Mouse (Mus musculus) CD4-positive helper T cell, adult 2 months (primary cell): Measurements from ENCODE around the gene Eif2ak4.

Experiments
- DNase-seq: peaks from one replicate; pipeline ENCODE4 v3.0.0-alpha.2; 2012; ENCODE audit warnings: low read depth, missing footprints, low spot score

Gene Eif2ak4

DNA sequence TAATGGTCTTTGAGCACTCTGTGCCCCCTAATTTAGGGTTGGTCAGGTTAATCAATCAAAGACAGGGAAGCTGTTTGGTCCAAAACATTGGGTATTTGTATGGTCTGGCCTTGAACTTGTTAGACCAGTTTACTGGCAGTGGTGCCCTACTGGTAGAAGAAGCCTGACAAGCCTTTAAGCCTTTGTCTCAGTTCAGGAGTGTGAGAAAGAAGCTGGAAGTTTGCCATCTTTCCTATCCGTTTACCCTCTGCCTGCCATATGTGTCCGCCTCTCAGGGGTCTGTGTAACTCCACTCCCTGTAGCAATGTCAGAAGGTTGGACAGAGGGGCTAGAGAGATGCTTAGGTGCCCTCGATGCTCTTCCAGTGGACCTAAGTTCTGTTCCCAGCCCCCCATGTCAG is 76.0 kb downstream of the Eif2ak4 start:
- DNase-seq, result no peak

GRCm38 (mm10) chr2:118465894-118466293 is 77.5 kb downstream of the Eif2ak4 start:
- DNase-seq, result no peak

- no peak for DNase-seq
These were observed 78.2 kb downstream of the Eif2ak4 start for GRCm38 (mm10) chr2:118466601-118467000.

DNA sequence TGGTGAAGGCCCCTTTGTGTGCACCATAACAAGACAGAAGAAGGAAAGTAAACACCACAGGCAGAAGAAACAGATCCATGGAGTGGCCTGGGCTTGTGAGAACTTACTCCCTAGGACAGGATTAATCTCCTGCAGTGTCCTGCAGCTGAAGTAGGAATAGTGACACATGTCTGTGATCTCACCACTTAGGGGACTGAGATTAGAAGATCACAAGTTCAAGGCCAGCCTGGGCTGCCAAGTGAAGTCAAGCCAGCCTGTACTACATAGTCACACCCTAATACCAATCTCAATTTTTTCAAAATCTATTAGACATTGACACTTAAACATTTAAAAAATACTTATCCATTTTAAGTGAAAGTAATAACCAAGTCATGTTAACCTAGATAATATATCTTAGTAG is 79.9 kb downstream of the Eif2ak4 start:
- DNase-seq, result no peak

GRCm38 (mm10) chr2:118478833-118479549 is 90.6 kb downstream of the Eif2ak4 start:
- no peak for DNase-seq

DNA sequence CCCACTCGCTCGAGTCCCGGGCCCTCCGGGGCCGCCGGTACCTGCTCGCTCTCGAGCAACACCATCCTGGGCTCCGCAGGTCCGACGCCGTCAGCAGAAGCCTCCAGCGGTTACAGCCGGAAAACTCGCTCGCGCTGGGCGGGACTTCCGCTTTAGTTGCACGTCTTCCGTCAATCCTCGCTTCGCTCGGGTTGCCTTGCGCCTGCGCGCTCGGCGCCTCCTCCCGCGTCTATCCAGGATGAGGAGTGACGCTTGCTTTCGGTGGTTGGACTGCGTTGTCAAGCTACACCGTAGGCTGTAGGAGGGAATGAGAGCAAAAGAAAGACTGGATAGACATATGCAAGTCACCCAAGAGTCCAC is 91.1 kb downstream of the Eif2ak4 start, which contains the start of gene Srp14:
TSS of gene Srp14 (minus strand) at position 162 of the 360 bp plus-strand sequence.
- peak; percentile 98 for DNase-seq

GRCm38 (mm10) chr2:118480886-118481285 is 92.5 kb downstream of the Eif2ak4 start:
- DNase-seq, result no peak

DNA sequence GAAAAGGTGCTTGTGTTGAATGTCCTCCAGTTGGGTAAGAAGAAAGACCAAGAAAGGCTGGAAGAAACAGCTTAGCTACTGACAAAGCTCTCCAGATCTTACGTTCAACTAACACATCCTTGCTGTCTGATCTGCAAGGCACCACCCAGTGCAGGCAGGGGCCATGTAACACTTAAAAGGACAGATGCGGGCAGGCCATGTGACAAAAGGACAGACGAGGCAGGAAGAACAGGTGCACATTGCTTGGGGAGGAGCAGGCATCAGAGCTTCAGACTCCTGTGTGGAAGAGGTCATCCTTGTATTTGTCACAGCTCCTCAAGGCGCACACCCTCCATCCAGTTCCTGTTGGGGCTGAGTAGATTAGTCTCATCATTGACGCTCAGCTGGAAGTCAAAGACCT is 94.6 kb downstream of the Eif2ak4 start:
- DNase-seq, result peak; percentile 40

GRCm38 (mm10) chr2:118484386-118484898 is 96.0 kb downstream of the Eif2ak4 start:
- no peak for DNase-seq

DNA sequence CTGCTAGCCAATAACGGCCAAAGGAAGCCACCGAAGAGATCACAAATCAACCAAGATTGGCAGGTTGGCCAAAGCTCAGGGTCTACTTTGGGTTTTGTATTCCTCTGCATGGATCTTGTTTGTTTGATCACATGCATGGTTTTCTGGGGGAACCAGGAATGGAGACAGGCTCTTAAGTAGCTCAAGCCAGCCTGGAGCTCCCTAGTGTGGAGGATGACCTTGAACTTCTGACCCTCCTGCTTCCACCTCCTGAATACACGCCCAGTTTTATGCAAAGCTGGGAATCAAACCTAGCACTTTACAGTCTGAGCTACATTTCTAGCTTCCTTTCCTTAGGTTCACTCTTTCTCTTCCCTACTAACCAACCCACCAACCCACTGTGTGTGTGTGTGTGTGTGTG is 97.0 kb downstream of the Eif2ak4 start:
- no peak for DNase-seq

DNA sequence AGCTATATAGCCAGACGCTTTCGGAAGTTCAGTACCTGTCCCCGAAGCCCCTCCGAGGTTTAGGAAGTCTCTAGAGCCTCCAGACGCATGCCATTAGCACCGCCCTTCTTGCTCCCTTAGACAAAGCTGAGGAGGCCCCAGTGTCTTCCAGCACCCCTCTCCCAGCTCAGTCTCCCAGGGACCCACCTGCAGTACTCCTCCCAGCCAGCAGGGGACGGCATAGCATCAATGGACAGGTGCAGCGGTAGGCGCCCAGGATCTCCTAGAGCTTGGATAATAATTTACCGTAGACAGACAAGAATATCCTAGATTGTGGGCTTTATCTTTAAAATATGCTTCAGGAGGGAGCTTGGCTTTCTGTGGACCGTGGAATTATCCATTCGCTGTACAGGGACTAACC is 98.5 kb downstream of the Eif2ak4 start:
- DNase-seq, result peak; percentile 73

DNA sequence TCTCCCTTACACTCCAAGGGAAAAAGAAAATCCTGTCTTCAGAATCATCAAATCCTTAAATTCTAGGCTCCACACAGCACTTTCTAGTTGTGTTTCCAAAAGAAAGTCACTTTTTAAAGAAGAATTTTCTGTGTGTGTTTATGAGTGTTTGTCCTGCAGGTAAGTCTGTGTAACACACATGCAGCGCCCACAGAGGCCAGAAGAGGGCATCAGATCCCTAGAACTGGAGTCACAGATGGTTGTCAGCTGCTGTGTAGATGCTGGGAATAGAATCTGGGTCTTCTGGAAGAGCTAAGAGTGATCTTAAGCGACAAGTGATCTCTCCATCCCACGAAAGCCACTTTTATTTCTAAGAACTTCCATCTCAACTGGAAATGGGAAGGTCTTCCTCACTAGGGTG is 99.4 kb downstream of the Eif2ak4 start:
- DNase-seq, result peak; percentile 55

GRCm38 (mm10) chr2:118490241-118491091 is 102.0 kb downstream of the Eif2ak4 start:
- DNase-seq, result no peak

DNA sequence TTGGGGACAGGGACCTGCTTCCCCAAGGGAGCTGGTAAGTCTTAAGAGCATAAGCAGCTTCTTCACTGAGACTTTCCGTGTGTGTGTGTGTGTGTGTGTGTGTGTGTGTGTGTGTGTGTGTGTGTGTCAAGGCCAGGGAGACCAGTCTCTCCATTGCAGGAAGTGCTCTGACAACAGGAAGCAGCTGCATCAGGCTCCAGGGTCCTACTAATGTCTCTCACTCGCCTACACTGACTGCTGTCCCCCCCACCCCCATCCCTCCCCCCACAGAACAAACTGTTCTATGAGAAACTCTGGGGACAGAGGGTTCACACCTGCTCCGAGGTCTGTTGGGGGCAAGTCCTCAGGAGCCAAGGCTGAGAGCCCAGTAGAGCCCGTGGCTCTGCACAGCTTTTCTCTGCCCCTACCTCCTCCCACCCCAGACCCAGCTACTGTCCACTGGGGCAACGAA is 102.9 kb downstream of the Eif2ak4 start:
- peak; percentile 72 for DNase-seq

DNA sequence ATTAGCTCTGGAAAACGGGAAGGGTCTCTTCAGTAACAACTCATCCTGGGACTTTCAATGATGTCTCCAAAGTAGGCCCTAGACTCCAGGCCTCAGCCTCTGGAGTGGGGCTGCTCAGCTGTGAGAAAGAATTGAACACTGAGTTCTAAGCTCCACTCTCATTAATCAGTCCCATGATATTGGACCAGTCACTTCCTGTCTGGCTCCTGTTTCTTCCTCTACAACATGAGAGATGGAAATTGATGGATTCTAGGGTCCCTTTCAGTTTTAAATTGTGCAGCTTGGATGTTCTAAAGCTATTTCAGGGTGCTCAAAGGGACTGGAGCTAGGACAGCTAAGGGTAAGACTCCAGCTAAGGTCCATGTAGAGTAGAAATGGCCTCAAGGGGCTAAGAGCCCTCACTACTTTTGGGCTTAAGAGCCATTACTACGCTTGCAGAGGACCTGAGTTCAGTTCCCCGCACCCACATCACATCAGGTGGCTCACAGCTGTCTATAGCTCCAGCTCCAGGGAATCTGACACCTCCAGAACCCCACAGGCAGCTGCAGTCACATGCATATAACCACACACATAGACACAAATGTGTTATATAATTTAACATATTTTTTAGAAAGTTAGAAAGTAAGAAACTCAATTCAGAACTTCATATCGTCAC is 103.5 kb downstream of the Eif2ak4 start:
- peak; percentile 16 for DNase-seq

- DNase-seq, result no peak
These were observed 106.6 kb downstream of the Eif2ak4 start for GRCm38 (mm10) chr2:118495024-118495423.

DNA sequence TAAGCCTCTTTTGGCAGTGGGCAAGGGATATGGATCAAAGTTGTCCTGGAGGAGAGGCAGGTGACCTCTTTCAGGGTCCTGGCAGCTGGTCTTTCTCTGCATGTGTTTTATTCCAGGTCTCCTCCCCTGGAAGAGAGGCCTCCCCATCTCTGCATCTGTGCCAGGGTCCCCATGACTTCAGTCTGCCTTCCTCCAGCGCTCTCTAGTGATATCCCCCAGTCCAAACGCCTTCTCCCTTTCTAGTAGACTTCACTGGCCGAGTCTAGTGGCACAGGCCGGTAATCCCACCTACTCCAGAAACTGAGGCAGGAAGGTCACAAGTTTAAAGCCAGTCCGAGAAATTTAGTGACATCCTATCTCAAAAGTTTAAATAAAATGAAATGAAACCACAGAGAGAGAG is 109.5 kb downstream of the Eif2ak4 start:
- no peak for DNase-seq

DNA sequence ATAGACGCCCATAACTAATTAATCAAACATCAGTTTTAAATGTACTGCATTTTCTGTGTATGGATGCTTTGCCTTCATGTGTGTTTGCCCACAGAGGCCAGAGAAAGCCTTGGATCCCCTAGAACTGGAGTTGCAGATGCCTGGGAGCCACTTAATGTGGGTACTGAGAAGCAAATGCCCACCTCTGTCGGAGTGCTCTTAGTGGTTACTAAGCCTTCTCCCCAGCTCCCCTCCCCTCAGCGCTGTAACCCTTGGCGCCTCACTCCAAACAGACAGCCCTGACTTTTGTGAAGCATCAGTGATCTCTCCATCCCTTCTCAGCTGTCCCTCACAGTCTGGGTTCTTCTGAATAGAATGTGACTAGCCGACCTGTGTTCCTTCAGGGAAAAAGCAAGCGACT is 110.1 kb downstream of the Eif2ak4 start:
- no peak for DNase-seq

GRCm38 (mm10) chr2:118499135-118499961 is 110.9 kb downstream of the Eif2ak4 start:
- peak; percentile 57 for DNase-seq

GRCm38 (mm10) chr2:118500191-118500590 is 111.8 kb downstream of the Eif2ak4 start:
- DNase-seq, result no peak

- DNase-seq, result no peak
These were observed 118.7 kb downstream of the Eif2ak4 start for GRCm38 (mm10) chr2:118507126-118507525.
